Mouse (Mus musculus) ES-E14 (cell line): ENCODE results near the gene Msi2. TPM values are rescaled to one million over a fixed set of nuclear protein-coding genes. Genes with fewer than 3 reads are reported as not detected.

Source experiments
- DNase-seq: peaks from one replicate; pipeline ENCODE4 v3.0.0-alpha.2; 2013; ENCODE audit warnings: low read depth, low spot score
- H3K27ac ChIP-seq: 2 replicates; pipeline ENCODE4 v1.5.1; 2012; ENCODE audit warnings: low read depth, mild to moderate bottlenecking, low read length, moderate library complexity, mixed read lengths; ENCODE audit not compliant: poor library complexity, insufficient read depth, severe bottlenecking
- H3K36me3 ChIP-seq: 2 replicates; pipeline ENCODE4 v1.6.1; 2012; ENCODE audit warnings: mild to moderate bottlenecking, low read length, moderate library complexity, mixed read lengths; ENCODE audit not compliant: control insufficient read depth, poor library complexity, insufficient read depth, severe bottlenecking
- H3K4me1 ChIP-seq, 2 experiments: fragments of 150-350 bp in 1 of 2; sonication (generic) in 1 of 2; 2 replicates each; pipeline ENCODE4 v1.6.1; 2012; ENCODE audit warnings: low read length in 2 of 2, mild to moderate bottlenecking in 1 of 2, mixed read lengths in 1 of 2; ENCODE audit not compliant: control insufficient read depth in 2 of 2, insufficient read depth in 2 of 2, poor library complexity in 1 of 2
- H3K4me3 ChIP-seq, 2 experiments: fragments of 150-350 bp in 1 of 2; sonication (generic) in 1 of 2; 2 replicates each; pipeline ENCODE4 v1.5.1; 2012; ENCODE audit warnings: low read length in 2 of 2, low read depth in 1 of 2, mild to moderate bottlenecking in 1 of 2, mixed read lengths in 1 of 2; ENCODE audit not compliant: insufficient read depth in 1 of 2, poor library complexity in 1 of 2, severe bottlenecking in 1 of 2
- H3K9ac ChIP-seq: 2 replicates; pipeline ENCODE4 v1.6.1; 2012; ENCODE audit warnings: low read depth, mild to moderate bottlenecking, low read length, mixed read lengths; ENCODE audit not compliant: poor library complexity, insufficient read depth, severe bottlenecking
- H3K9me3 ChIP-seq: fragments of 150-350 bp; sonication (generic); 2 replicates; pipeline ENCODE4 v1.6.1; 2012; ENCODE audit warnings: low read depth, mild to moderate bottlenecking, low read length; ENCODE audit not compliant: control insufficient read depth, insufficient read depth
- CHD2 ChIP-seq: IDR thresholded peaks from 2 replicates; pipeline ENCODE4 v1.6.1; 2014; ENCODE audit warnings: mild to moderate bottlenecking, low read depth, low read length, inconsistent platforms
- HCFC1 ChIP-seq: IDR thresholded peaks from 2 replicates; pipeline ENCODE4 v1.6.1; 2012; ENCODE audit warnings: low read length, inconsistent platforms, borderline replicate concordance; ENCODE audit not compliant: insufficient read depth
- MAFK ChIP-seq: IDR thresholded peaks from 2 replicates; pipeline ENCODE4 v1.6.1; 2014; ENCODE audit warnings: mild to moderate bottlenecking, low read depth, low read length, inconsistent platforms; ENCODE audit not compliant: insufficient read depth
- ZC3H11A ChIP-seq: IDR thresholded peaks from 2 replicates; pipeline ENCODE4 v1.6.1; 2012; ENCODE audit warnings: low read depth, mild to moderate bottlenecking, inconsistent platforms, low read length, borderline replicate concordance
- ZNF384 ChIP-seq: IDR thresholded peaks from 2 replicates; pipeline ENCODE4 v1.6.1; 2012; ENCODE audit warnings: low read depth, low read length, inconsistent platforms
- in situ Hi-C, 2 experiments: fragments of 600-800 bp; cut with MboI; formaldehyde crosslinking; loops; one replicate each; pipeline ENCODE4 v1.15.1; 2025; ENCODE audit warnings: low sequenced_read_pairs in 2 of 2, inconsistent platforms in 1 of 2; ENCODE audit not compliant: unreplicated experiment in 2 of 2
- total RNA-seq: library from RNA; depleted of rRNA; stranded (reverse); fragments of 300-350 nt; gene quantifications from 2 replicates; pipeline ENCODE4 v1.2.3, GENCODE M21; 2012

The Msi2 gene
- total RNA-seq, 1 experiment = 66.4 TPM

GRCm38 (mm10) chr11:88693905-88694893, 24.1 kb downstream of the Msi2 start:
- H3K36me3 ChIP-seq = peaks cover 2% of the 10 kb centered on the region; the same call in 1 of the 2 replicates
- no peaks in the 10 kb centered on the region for H3K9me3 ChIP-seq
- in situ Hi-C loops = no loop called here
- peak overlapping the region; percentile 65; the same call in 1 of the 2 replicates for H3K27ac ChIP-seq
- H3K9ac ChIP-seq = peak overlapping the region; percentile 40; the same call in 1 of the 2 replicates
- TF ChIP-seq ZC3H11A (no peak), CHD2 (no peak), HCFC1 (no peak), ZNF384 (no peak), MAFK (no peak)
- DNase-seq = no peak
- H3K4me3 ChIP-seq = no peak overlapping the region
- peaks cover 20 to 40% of the 10 kb centered on the region in 2 experiments for H3K4me1 ChIP-seq

DNA sequence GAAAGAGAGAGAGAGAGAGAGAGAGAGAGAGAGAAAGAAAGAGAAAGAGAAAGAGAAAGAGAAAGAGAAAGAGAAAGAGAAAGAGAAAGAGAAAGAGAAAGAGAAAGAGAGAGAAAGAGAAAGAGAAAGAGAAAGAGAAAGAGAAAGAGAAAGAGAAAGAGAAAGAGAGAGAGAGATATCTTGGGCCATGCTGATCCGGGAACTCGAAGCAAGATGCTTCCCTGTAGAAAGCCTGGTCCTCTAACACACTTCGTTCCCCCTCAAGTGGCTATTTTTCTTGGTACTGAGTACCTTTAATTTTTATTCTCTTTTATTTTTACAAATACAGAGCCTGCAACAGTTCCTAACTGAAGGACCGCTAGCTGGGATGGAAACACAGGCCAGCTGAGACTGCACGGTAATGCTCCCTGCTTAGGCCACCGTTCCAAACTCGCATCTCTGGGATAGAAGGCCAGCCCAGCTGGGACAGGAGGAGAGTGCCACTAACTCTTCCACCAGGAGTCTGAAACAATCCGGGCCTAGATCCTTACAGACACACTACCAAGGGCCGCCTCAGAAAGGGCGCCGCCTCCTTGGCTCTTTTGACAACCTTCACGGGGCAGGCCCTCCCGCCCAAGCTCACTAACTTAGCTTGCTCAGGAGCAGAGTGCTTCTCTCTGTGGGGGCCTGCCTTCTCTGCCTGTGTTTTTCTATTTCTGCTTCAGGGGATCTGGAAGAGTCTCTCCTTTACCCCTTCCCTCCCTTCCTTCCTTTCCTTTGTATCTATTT, 25.1 kb downstream of the Msi2 start:
- Histone ChIP-seq H3K4me3 (no peak overlapping the region), H3K9ac (peak overlapping the region; percentile 39; the same call in 1 of the 2 replicates)
- in situ Hi-C loops = no loop called here

DNA sequence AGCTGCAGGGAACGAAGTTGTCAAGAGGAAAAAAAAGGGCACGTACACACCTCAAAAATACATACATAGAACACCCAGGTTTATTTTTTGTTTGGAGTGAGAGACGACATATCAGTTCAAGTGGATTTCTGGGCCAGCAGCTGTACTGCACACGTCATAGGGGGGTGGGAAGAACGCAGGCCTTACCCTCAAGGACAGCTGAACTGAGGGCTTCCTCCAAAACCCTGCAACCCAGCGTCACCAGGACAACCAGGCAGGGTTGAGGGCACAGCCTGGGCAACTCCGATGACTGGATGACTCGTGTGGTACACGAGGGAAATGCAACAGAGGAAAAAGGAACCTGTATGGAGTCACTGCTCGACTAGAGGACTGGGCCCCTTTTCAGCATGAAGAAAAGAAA, 25.9 kb downstream of the Msi2 start:
- Histone ChIP-seq H3K36me3 (peaks cover 19% of the 10 kb centered on the region), H3K9ac (peak overlapping the region; percentile 48; the same call in 1 of the 2 replicates), H3K4me3 (no peak overlapping the region), H3K27ac (no peak overlapping the region), H3K4me1 (peaks cover 20 to 37% of the 10 kb centered on the region in 2 experiments), H3K9me3 (peaks cover 2% of the 10 kb centered on the region; the same call in 1 of the 2 replicates)
- TF ChIP-seq CHD2 = no peak
- TF ChIP-seq HCFC1 = no peak
- no peak for TF ChIP-seq ZC3H11A
- no peak for TF ChIP-seq MAFK
- no peak for TF ChIP-seq ZNF384
- in situ Hi-C loops = no loop called here
- no peak for DNase-seq

More for the DNA sequence above, 25.1 kb downstream of the Msi2 start:
- no peaks in the 10 kb centered on the region for H3K9me3 ChIP-seq
- H3K36me3 ChIP-seq = peaks cover 11% of the 10 kb centered on the region; the same call in 1 of the 2 replicates
- H3K4me1 ChIP-seq = peaks cover 20 to 43% of the 10 kb centered on the region in 2 experiments
- peak overlapping the region; percentile 65; the same call in 1 of the 2 replicates for H3K27ac ChIP-seq
- DNase-seq = no peak
- TF ChIP-seq CHD2 (no peak), ZNF384 (no peak), ZC3H11A (no peak), HCFC1 (no peak), MAFK (no peak)

DNA sequence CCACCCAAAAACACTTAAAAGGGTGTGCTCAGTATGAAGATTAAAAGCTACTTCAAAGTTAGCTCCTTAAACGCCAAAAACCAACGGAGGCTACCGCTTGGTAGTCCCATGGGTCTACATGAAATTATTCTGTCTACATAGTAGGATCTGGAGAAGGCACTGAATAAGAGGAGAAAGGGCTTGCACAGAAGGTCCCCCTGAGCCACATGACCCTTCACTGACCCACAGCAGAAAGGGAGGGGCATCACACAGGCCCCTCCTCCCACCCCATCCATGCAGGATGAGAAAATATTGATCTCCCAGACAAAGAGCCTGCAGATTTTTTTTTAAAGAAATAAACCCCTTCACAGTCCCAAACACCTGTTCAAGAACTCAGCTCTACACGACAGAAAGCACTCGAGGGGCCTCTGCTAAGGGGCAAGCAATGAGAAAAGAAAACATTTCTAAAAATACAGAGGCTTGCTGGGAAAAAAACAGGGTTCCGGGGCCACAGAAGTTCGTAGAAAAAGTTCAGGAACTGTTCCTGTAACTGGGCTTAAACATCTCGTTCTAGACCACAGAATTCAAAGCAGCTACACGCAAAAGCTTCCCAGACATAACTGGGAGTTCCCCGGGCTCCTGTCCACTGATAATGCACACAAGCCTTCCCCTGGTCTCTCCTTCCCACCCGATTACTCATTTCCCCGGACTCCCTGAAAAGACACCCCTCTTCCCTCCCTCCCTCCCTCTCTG, 27.6 kb downstream of the Msi2 start:
- in situ Hi-C loops = no loop called here
- Histone ChIP-seq H3K36me3 (peaks cover 35% of the 10 kb centered on the region), H3K27ac (peak overlapping the region; percentile 98), H3K9me3 (peaks cover 3% of the 10 kb centered on the region; the same call in 1 of the 2 replicates), H3K4me3 (peak overlapping the region; percentile 25 to 35; a peak in 3 of 4 replicates), H3K9ac (peak overlapping the region; percentile 61; the same call in 1 of the 2 replicates), H3K4me1 (peaks cover 13 to 28% of the 10 kb centered on the region in 2 experiments)
- no peak for DNase-seq
- TF ChIP-seq HCFC1 = no peak
- TF ChIP-seq ZC3H11A = no peak
- TF ChIP-seq MAFK = no peak
- TF ChIP-seq CHD2 = no peak
- no peak for TF ChIP-seq ZNF384
